Mouse (Mus musculus) stomach, embryonic 16.5 days (tissue): ENCODE measurements at regions not wholly inside any gene's neighbourhood (a gene's known extent, or its start where the extent isn't known, plus 50 kb on each side); places are given as distances from the start of the nearest gene placed in this dataset.

Experiments used
- ATAC-seq: fragments of 200-750 bp; cut with Nextera tagmentation; 2 replicates; pipeline ENCODE4 v1.8.0; 2017; ENCODE audit warnings: moderate number of reproducible peaks, moderate TSS enrichment; ENCODE audit not compliant: insufficient read depth, low FRiP score
- H3K27ac ChIP-seq: fragments of 300-500 bp; sonication (generic); 2 replicates; pipeline ENCODE4 v1.5.1; 2014; ENCODE audit warnings: low read length
- H3K27me3 ChIP-seq: fragments of 300-500 bp; sonication (generic); 2 replicates; pipeline ENCODE4 v1.6.1; 2014; ENCODE audit warnings: low read length, control low read depth, mixed read lengths; ENCODE audit not compliant: control insufficient read depth, insufficient read depth
- H3K36me3 ChIP-seq: fragments of 300-500 bp; sonication (generic); 2 replicates; pipeline ENCODE4 v1.6.1; 2014; ENCODE audit warnings: low read length; ENCODE audit not compliant: control insufficient read depth, insufficient read depth
- H3K4me1 ChIP-seq: fragments of 300-500 bp; sonication (generic); 2 replicates; pipeline ENCODE4 v1.6.1; 2014; ENCODE audit warnings: low read length, control low read depth, mixed read lengths; ENCODE audit not compliant: control insufficient read depth, insufficient read depth
- H3K4me2 ChIP-seq: fragments of 300-500 bp; sonication (generic); 2 replicates; pipeline ENCODE4 v1.6.1; 2014; ENCODE audit warnings: low read depth, low read length, mixed read lengths
- H3K4me3 ChIP-seq: fragments of 300-500 bp; sonication (generic); replicated peaks from 2 replicates; pipeline ENCODE4 v1.5.1; 2014; ENCODE audit warnings: mild to moderate bottlenecking, low read length
- H3K9ac ChIP-seq: fragments of 300-500 bp; sonication (generic); 2 replicates; pipeline ENCODE4 v1.6.1; 2014; ENCODE audit warnings: low read length
- H3K9me3 ChIP-seq: fragments of 300-500 bp; sonication (generic); replicated peaks from 2 replicates; pipeline ENCODE4 v1.6.1; 2016; ENCODE audit warnings: low read length, control low read depth; ENCODE audit not compliant: control insufficient read depth
- WGBS: fragments of 180-500 bp; shearing (Covaris S2); extraction: QIAGEN DNeasy Blood & Tissue Kit; methylation state at CpG from one replicate; pipeline ENCODE4 v1.1.7; 2014; 5-methylcytosine and 5-hydroxymethylcytosine counted together

GRCm38 (mm10) chr11:48605223-48605824 lies 194.8 kb upstream of the Rack1 start:
- WGBS = 19% methylated on average over 5 of the region's 5 CpGs
- H3K4me2 ChIP-seq = no peak overlapping the region
- no peaks in the 10 kb centered on the region for H3K36me3 ChIP-seq
- H3K4me3 ChIP-seq = no peak overlapping the region
- no peaks in the 10 kb centered on the region for H3K4me1 ChIP-seq
- no peaks in the 10 kb centered on the region for H3K9me3 ChIP-seq
- no peak overlapping the region for H3K27ac ChIP-seq
- H3K9ac ChIP-seq = no peak overlapping the region
- H3K27me3 ChIP-seq = no peaks in the 10 kb centered on the region
- ATAC-seq = no peak

DNA sequence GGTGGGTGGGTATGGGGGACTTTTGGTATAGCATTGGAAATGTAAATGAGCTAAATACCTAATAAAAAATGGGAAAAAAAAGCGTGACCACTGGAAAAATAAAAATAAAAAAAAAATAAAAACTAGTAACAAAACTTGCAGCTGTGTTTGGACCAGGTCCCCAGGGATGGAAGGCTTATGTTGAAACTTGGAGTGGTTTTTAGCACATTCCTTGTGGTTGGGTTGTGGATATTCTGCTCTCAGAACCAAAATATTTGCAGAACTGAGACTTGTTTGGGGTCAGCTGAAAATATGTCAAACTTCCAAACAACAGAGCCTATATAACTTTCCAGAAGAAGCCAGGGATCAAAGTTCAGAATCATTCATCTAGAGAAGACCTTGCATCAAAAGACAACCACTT lies 199.0 kb upstream of the Rack1 start:
- Histone ChIP-seq H3K36me3 (no peaks in the 10 kb centered on the region), H3K9ac (no peak overlapping the region), H3K4me2 (no peak overlapping the region), H3K9me3 (no peaks in the 10 kb centered on the region), H3K27me3 (no peaks in the 10 kb centered on the region), H3K4me1 (no peaks in the 10 kb centered on the region), H3K27ac (no peak overlapping the region), H3K4me3 (no peak overlapping the region)
- no peak for ATAC-seq
- 68% methylated on average over 1 of the region's 1 CpGs for WGBS

- Histone ChIP-seq H3K9ac (no peak overlapping the region), H3K36me3 (no peaks in the 10 kb centered on the region), H3K4me1 (no peaks in the 10 kb centered on the region), H3K4me2 (no peak overlapping the region), H3K27ac (no peak overlapping the region), H3K4me3 (no peak overlapping the region), H3K9me3 (no peaks in the 10 kb centered on the region), H3K27me3 (no peaks in the 10 kb centered on the region)
- no peak for ATAC-seq
- WGBS = 36% methylated on average over 5 of the region's 5 CpGs
Measured at GRCm38 (mm10) chr11:48599573-48600127, 200.5 kb upstream of the Rack1 start.

- Histone ChIP-seq H3K4me2 (no peak overlapping the region), H3K9me3 (no peaks in the 10 kb centered on the region), H3K27me3 (no peaks in the 10 kb centered on the region), H3K4me1 (no peaks in the 10 kb centered on the region), H3K4me3 (no peak overlapping the region), H3K36me3 (no peaks in the 10 kb centered on the region), H3K9ac (no peak overlapping the region), H3K27ac (no peak overlapping the region)
- ATAC-seq = no peak
Measured at GRCm38 (mm10) chr11:48599033-48599432, 201.1 kb upstream of the Rack1 start.

- Histone ChIP-seq H3K27ac (no peak overlapping the region), H3K4me2 (no peak overlapping the region), H3K4me3 (no peak overlapping the region), H3K9me3 (no peaks in the 10 kb centered on the region), H3K4me1 (no peaks in the 10 kb centered on the region), H3K36me3 (no peaks in the 10 kb centered on the region), H3K9ac (no peak overlapping the region), H3K27me3 (no peaks in the 10 kb centered on the region)
- ATAC-seq = no peak
- WGBS = 18% methylated on average over 5 of the region's 5 CpGs
Measured at GRCm38 (mm10) chr11:48594429-48594828, 205.7 kb upstream of the Rack1 start.

- no peak overlapping the region for H3K9ac ChIP-seq
- no peak for ATAC-seq
- no peaks in the 10 kb centered on the region for H3K9me3 ChIP-seq
- WGBS = 26% methylated on average over 9 of the region's 9 CpGs
- H3K4me1 ChIP-seq = no peaks in the 10 kb centered on the region
- no peak overlapping the region for H3K4me3 ChIP-seq
- no peaks in the 10 kb centered on the region for H3K27me3 ChIP-seq
- H3K36me3 ChIP-seq = no peaks in the 10 kb centered on the region
- H3K27ac ChIP-seq = no peak overlapping the region
- no peak overlapping the region for H3K4me2 ChIP-seq
Measured at GRCm38 (mm10) chr11:48588833-48589649, 211.1 kb upstream of the Rack1 start.

DNA sequence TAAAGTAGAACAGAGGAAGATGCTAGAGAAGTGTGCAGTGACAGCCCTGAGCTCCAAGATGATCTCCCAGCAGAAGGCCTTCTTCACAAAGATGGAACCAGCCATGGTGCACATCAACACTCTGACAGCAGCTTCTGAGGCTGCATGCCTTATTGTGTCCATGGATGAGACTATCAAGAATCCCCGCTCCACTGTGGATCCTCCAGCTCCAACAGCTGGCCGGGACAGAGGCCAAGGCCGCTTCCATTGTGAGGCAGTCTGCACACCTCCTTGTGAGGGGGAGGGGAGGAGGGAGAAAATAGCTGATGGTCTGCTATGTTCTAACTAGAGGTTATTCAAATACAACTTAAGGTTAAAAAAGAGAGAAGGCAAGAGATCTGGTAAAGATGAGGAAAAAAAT lies 231.4 kb upstream of the Rack1 start:
- ATAC-seq = no peak
- no peak overlapping the region for H3K4me2 ChIP-seq
- H3K27ac ChIP-seq = no peak overlapping the region
- 76% methylated on average over 3 of the region's 3 CpGs for WGBS
- no peak overlapping the region for H3K4me3 ChIP-seq
- no peaks in the 10 kb centered on the region for H3K36me3 ChIP-seq
- no peaks in the 10 kb centered on the region for H3K27me3 ChIP-seq
- H3K4me1 ChIP-seq = no peaks in the 10 kb centered on the region
- H3K9me3 ChIP-seq = no peaks in the 10 kb centered on the region
- H3K9ac ChIP-seq = no peak overlapping the region

GRCm38 (mm10) chr11:48567583-48568562 lies 232.3 kb upstream of the Rack1 start:
- 53% methylated on average over 6 of the region's 6 CpGs for WGBS

More at GRCm38 (mm10) chr11:48567583-48568562, 232.3 kb upstream of the Rack1 start:
- Histone ChIP-seq H3K27me3 (no peaks in the 10 kb centered on the region), H3K36me3 (no peaks in the 10 kb centered on the region), H3K9me3 (no peaks in the 10 kb centered on the region), H3K4me3 (no peak overlapping the region), H3K27ac (no peak overlapping the region), H3K9ac (no peak overlapping the region), H3K4me1 (no peaks in the 10 kb centered on the region), H3K4me2 (no peak overlapping the region)
- ATAC-seq = 0 out of 2 replicates have a peak, but pooled peaks have one; percentile 25
